ENCODE assay signal across 8 mouse cellular contexts in the genomic region with DNA sequence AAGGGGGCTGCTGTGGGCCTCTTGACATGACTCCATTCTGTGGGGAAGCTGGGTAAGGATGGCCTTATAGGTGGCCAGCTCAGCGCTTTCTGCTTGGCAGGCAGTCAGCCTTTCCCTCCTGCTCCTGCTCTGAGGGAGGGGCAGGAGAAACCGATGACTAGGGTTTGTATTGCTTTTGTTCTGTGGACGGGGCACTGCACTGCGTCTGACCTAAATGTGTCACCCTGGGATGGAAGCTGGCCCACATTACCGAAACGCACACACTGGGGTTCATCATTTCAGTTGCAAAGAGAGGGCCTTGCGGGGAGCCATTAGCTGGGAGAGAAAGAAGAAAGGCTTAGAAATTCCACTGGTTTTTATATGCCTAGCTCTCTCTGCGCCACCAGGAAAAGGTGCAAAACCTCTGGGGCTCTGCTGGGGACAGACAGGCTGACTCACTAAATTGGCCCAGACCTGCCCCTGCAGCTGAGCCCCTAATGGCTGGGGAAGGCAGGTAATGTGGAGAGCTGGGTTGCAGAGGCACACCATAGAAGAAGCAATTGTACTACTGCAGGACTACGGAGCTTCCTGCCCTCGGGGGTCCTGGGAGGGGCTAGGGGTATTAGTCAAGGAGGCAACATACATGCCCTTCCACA. TPM values are rescaled to one million over a fixed set of nuclear protein-coding genes. Genes with fewer than 3 reads are reported as not detected.
DNase-seq lines count a peak whose midpoint lies in the region; ATAC-seq and TF ChIP-seq lines count a peak whose summit lies in the region.

No protein-coding gene starts in this region.

- no peaks in the 10 kb centered on the region for H3K9me3 ChIP-seq in forebrain, embryonic 11.5 days (ENCODE audit: control insufficient read depth, low read length)
- H3K9me3 ChIP-seq in limb, embryonic 15.5 days: no peaks in the 10 kb centered on the region

- peaks cover 20% of the 10 kb centered on the region for H3K4me1 ChIP-seq in kidney, adult 2 months (ENCODE audit: control insufficient read depth, insufficient read depth, low read length)
- peaks cover 14% of the 10 kb centered on the region for H3K4me1 ChIP-seq in forebrain, embryonic 11.5 days (replicated peaks; ENCODE audit: control insufficient read depth, insufficient read depth, low read length)
- H3K4me1 ChIP-seq in limb, embryonic 15.5 days: peaks cover 46% of the 10 kb centered on the region

- peak; percentile 46; the same call in 1 of the 2 replicates for ATAC-seq in forebrain, embryonic 11.5 days (replicated peaks; ENCODE audit: low FRiP score)
- ATAC-seq in limb, embryonic 15.5 days (ENCODE audit: insufficient number of reproducible peaks, low FRiP score, low TSS enrichment, low read depth): peak; percentile 32; the same call in 1 of the 2 replicates

- no peak for TF ChIP-seq POLR2A in kidney, adult 2 months (IDR thresholded peaks at IDR 0.05; ENCODE audit: low read depth, low read length)

- no peak overlapping the region for H3K27ac ChIP-seq in kidney, adult 2 months (ENCODE audit: insufficient read depth, low read depth, low read length)
- H3K27ac ChIP-seq in forebrain, embryonic 11.5 days (ENCODE audit: low read depth, low read length): peak overlapping the region; percentile 57
- peak overlapping the region; percentile 75 for H3K27ac ChIP-seq in limb, embryonic 15.5 days

- TF ChIP-seq CTCF in kidney, adult 2 months (conservative IDR thresholded peaks at IDR 0.05; ENCODE audit: insufficient read depth, insufficient read length, low read depth, low read length): no peak

- peak overlapping the region; percentile 37; the same call in 1 of the 2 replicates for H3K9ac ChIP-seq in forebrain, embryonic 11.5 days (ENCODE audit: low read length)
- no peak overlapping the region; the same call in 1 of the 2 replicates for H3K9ac ChIP-seq in limb, embryonic 15.5 days

- no peaks in the 10 kb centered on the region for H3K36me3 ChIP-seq in kidney, adult 2 months (ENCODE audit: control insufficient read depth, insufficient read depth, low read length)
- H3K36me3 ChIP-seq in forebrain, embryonic 11.5 days (ENCODE audit: control insufficient read depth, insufficient read depth, low read length): no peaks in the 10 kb centered on the region
- H3K36me3 ChIP-seq in limb, embryonic 15.5 days: no peaks in the 10 kb centered on the region

- peak; percentile 46 for DNase-seq in kidney, adult 2 months
- DNase-seq in kidney, adult 11 months: no peak
- peak; percentile 67 for DNase-seq in adipocyte (ENCODE audit: low spot score)
- no peak for DNase-seq in forebrain, embryonic 11.5 days (ENCODE audit: low spot score)
- DNase-seq in spleen, postnatal 4 days (ENCODE audit: low spot score in 2 of 2): no peak
- no peak for DNase-seq in spleen, postnatal 36 days (ENCODE audit: low spot score in 2 of 2)
- no peak for DNase-seq in layer of hippocampus, adult 9-11 months

- H3K4me2 ChIP-seq in forebrain, embryonic 11.5 days (ENCODE audit: low read depth, low read length, severe bottlenecking): no peak overlapping the region
- peak overlapping the region; percentile 26; the same call in 1 of the 2 replicates for H3K4me2 ChIP-seq in limb, embryonic 15.5 days

- H3K4me3 ChIP-seq in kidney, adult 2 months (ENCODE audit: insufficient read depth, low read depth, low read length): no peak overlapping the region
- H3K4me3 ChIP-seq in forebrain, embryonic 11.5 days (ENCODE audit: low read depth, low read length): no peak overlapping the region
- H3K4me3 ChIP-seq in limb, embryonic 15.5 days: no peak overlapping the region

- H3K27me3 ChIP-seq in kidney, adult 2 months (replicated peaks; ENCODE audit: control insufficient read depth, insufficient read depth, low read length): no peaks in the 10 kb centered on the region
- H3K27me3 ChIP-seq in forebrain, embryonic 11.5 days (ENCODE audit: control insufficient read depth, insufficient read depth, low read length): no peaks in the 10 kb centered on the region
- H3K27me3 ChIP-seq in limb, embryonic 15.5 days: no peaks in the 10 kb centered on the region

- 49% methylated on average over 10 of the region's 10 CpGs for WGBS in kidney, adult 2 months
- 5% methylated on average over 10 of the region's 10 CpGs for WGBS in forebrain, embryonic 11.5 days
- 10% methylated on average over 10 of the region's 10 CpGs for WGBS in limb, embryonic 15.5 days

RNA-seq across cellular contexts. Expression of a gene that starts 55.3 kb away (rescaled TPM):
- 18.9 and 20.6 TPM in 2 replicates for polyA plus RNA-seq in kidney, adult 2 months (2012; rRNA removed)
- polyA plus RNA-seq in forebrain, embryonic 11.5 days (2014; fragmentation: Nextera tagmentation; extraction: Ambion mirVana): 15.5 and 16.6 TPM in 2 replicates
- polyA plus RNA-seq in limb, embryonic 15.5 days (2015; fragmentation: Nextera tagmentation; extraction: Ambion mirVana): 15.6 and 22.0 TPM in 2 replicates

Comparison
In these comparisons a context has a peak if more than half of its experiments do, and no peak if none do; other contexts are left out.
1. DNase-seq: peak in kidney, adult 2 months (single experiment) and adipocyte (single experiment); none in kidney, adult 11 months (single experiment), forebrain, embryonic 11.5 days (single experiment), spleen, postnatal 4 days (0 of 2), spleen, postnatal 36 days (0 of 2) and layer of hippocampus, adult 9-11 months (single experiment).